Mouse (Mus musculus) bone marrow macrophage, adult 2 months (primary cell): ENCODE results near the gene Haao.

Experiments
- CTCF ChIP-seq: IDR thresholded peaks from 2 replicates; pipeline ENCODE4 v1.5.1; 2012; ENCODE audit warnings: low read depth, mild to moderate bottlenecking, low read length, moderate library complexity
- POLR2A ChIP-seq: IDR thresholded peaks from 2 replicates; pipeline ENCODE4 v1.6.1; 2012; ENCODE audit warnings: mild to moderate bottlenecking, low read depth, low read length, borderline replicate concordance

DNA sequence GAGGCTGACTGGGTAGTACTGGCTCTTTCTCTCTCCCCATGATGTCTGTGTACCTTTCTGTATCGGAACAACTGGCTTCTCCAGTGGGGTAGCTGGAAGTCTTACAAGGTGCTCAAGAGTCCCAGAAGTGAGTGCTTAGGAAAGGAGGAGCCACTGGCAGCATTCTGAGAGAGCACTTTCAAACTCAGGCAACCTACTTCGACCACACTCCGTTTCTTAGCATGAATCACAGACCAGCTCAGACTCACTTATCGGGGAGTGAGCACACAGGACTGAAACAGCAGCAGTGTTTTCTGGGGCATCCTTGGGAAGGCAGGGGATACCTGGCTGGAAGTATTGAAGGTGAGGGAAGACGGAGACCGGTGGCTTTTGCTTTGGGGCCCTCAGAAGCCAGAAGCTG lies 31.9 kb upstream of the Haao start:
- TF ChIP-seq CTCF (no peak), POLR2A (no peak)
